Mouse (Mus musculus): ENCODE data around the gene Cd109. TPM values are rescaled to one million over a fixed set of nuclear protein-coding genes. Genes with fewer than 3 reads are reported as not detected.

The Cd109 gene
- polyA plus RNA-seq, 1 experiment, result 0.23 TPM

- no peak overlapping the region for H3K27ac ChIP-seq (ENCODE audit: control insufficient read depth, insufficient read depth, low read length)
- DNase-seq, result no peak
- TF ChIP-seq CTCF (IDR thresholded peaks at IDR 0.05; ENCODE audit: borderline replicate concordance, control insufficient read depth, extremely low read depth, insufficient read depth, low read length, poor library complexity) (no peak), POLR2A (IDR thresholded peaks at IDR 0.05; ENCODE audit: control insufficient read depth, extremely low read depth, insufficient read depth, low read length, poor library complexity) (no peak)
- no peak overlapping the region for H3K4me3 ChIP-seq (ENCODE audit: control insufficient read depth, insufficient read depth, low read length)
- no peaks in the 10 kb centered on the region for H3K27me3 ChIP-seq (ENCODE audit: control insufficient read depth, insufficient read depth, low read length)
- peaks cover 3% of the 10 kb centered on the region for H3K4me1 ChIP-seq (replicated peaks; ENCODE audit: control insufficient read depth, insufficient read depth, low read length)
- no peaks in the 10 kb centered on the region for H3K36me3 ChIP-seq (ENCODE audit: control insufficient read depth, insufficient read depth, low read length)
- WGBS, result 64% methylated on average over 3 of the region's 3 CpGs
Measured at GRCm38 (mm10) chr9:78735519-78735918, 120.2 kb downstream of the Cd109 start.

GRCm38 (mm10) chr9:78742012-78742411, 126.7 kb downstream of the Cd109 start:
- Histone ChIP-seq H3K4me1 (replicated peaks; ENCODE audit: control insufficient read depth, insufficient read depth, low read length) (no peaks in the 10 kb centered on the region), H3K27me3 (ENCODE audit: control insufficient read depth, insufficient read depth, low read length) (no peaks in the 10 kb centered on the region), H3K4me3 (ENCODE audit: control insufficient read depth, insufficient read depth, low read length) (no peak overlapping the region), H3K27ac (ENCODE audit: control insufficient read depth, insufficient read depth, low read length) (no peak overlapping the region), H3K36me3 (ENCODE audit: control insufficient read depth, insufficient read depth, low read length) (no peaks in the 10 kb centered on the region)
- WGBS, result 65% methylated on average over 3 of the region's 3 CpGs
- TF ChIP-seq CTCF (IDR thresholded peaks at IDR 0.05; ENCODE audit: borderline replicate concordance, control insufficient read depth, extremely low read depth, insufficient read depth, low read length, poor library complexity) (no peak), POLR2A (IDR thresholded peaks at IDR 0.05; ENCODE audit: control insufficient read depth, extremely low read depth, insufficient read depth, low read length, poor library complexity) (no peak)
- DNase-seq, result no peak

DNA sequence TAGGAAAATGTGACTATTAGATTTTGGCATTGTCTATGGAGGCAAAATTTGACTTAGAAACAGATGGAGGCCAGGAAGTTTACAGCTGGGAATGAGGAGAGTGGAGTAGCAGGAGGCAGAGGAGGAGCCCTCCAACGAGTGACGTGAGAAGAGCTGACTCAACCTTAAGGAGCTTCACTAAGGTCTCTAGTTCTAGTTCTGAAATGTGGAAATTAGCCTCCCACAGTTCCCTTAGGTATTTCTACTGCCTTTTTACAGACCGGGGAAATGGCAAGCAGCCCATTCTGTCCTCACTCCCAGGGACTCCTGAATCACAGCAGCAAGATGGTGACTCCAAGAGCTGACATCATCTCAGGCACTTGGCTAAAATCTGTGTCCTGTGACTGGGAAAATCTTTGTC, 134.9 kb downstream of the Cd109 start:
- DNase-seq, result no peak
- Histone ChIP-seq H3K27me3 (ENCODE audit: control insufficient read depth, insufficient read depth, low read length) (no peaks in the 10 kb centered on the region), H3K27ac (ENCODE audit: control insufficient read depth, insufficient read depth, low read length) (no peak overlapping the region), H3K4me1 (replicated peaks; ENCODE audit: control insufficient read depth, insufficient read depth, low read length) (no peaks in the 10 kb centered on the region), H3K36me3 (ENCODE audit: control insufficient read depth, insufficient read depth, low read length) (no peaks in the 10 kb centered on the region), H3K4me3 (ENCODE audit: control insufficient read depth, insufficient read depth, low read length) (no peak overlapping the region)
- 81% methylated on average over 3 of the region's 3 CpGs for WGBS
- TF ChIP-seq CTCF (IDR thresholded peaks at IDR 0.05; ENCODE audit: borderline replicate concordance, control insufficient read depth, extremely low read depth, insufficient read depth, low read length, poor library complexity), result no peak

Other genes starting within 250 kb of the Cd109 start
- 0.19 TPM in 1 of 2 replicates, not detected in the other for gene Dppa5a, start 247.4 kb upstream of the Cd109 start, polyA plus RNA-seq (2012; rRNA removed)
- 0.65 and 0.71 TPM in 2 replicates for gene Ooep, start 236.8 kb upstream of the Cd109 start, polyA plus RNA-seq (2012; rRNA removed)
- gene Ddx43, start 219.8 kb upstream of the Cd109 start, polyA plus RNA-seq (2012; rRNA removed), result 0.11 and 0.19 TPM in 2 replicates
- 1.5 and 1.8 TPM in 2 replicates for gene Cgas, start 172.3 kb upstream of the Cd109 start, polyA plus RNA-seq (2012; rRNA removed)
- gene Mto1, start 167.3 kb upstream of the Cd109 start, polyA plus RNA-seq (2012; rRNA removed), result 22.5 and 24.3 TPM in 2 replicates
- 0.19 TPM in 1 of 2 replicates, not detected in the other for gene Gm17324, start 166.8 kb upstream of the Cd109 start, polyA plus RNA-seq (2012; rRNA removed)
- gene Eef1a1, start 126.4 kb upstream of the Cd109 start, polyA plus RNA-seq (2012; rRNA removed), result 4,171 and 4,540 TPM in 2 replicates
- 15.5 and 16.6 TPM in 2 replicates for gene Slc17a5, start 27.5 kb upstream of the Cd109 start, polyA plus RNA-seq (2012; rRNA removed)

All from thymus, adult 2 months (tissue).